Mouse (Mus musculus) limb, embryonic 15.5 days (tissue): ENCODE data around the gene Foxp1. TPM values are rescaled to one million over a fixed set of nuclear protein-coding genes. Genes with fewer than 3 reads are reported as not detected.

Experiments
- ATAC-seq: fragments of 200-750 bp; cut with Nextera tagmentation; 2 replicates; pipeline ENCODE4 v1.8.0; 2017; ENCODE audit warnings: low read depth, moderate TSS enrichment; ENCODE audit not compliant: insufficient number of reproducible peaks, low FRiP score, low TSS enrichment
- H3K27ac ChIP-seq: fragments of 300-500 bp; sonication (generic); 2 replicates; pipeline ENCODE4 v1.5.1; 2015; ENCODE audit warnings: moderate library complexity, mild to moderate bottlenecking, inconsistent platforms
- H3K27me3 ChIP-seq: fragments of 300-500 bp; sonication (generic); 2 replicates; pipeline ENCODE4 v1.6.1; 2015; ENCODE audit warnings: inconsistent platforms
- H3K36me3 ChIP-seq: fragments of 300-500 bp; sonication (generic); 2 replicates; pipeline ENCODE4 v1.6.1; 2015; ENCODE audit warnings: inconsistent platforms
- H3K4me1 ChIP-seq: fragments of 300-500 bp; sonication (generic); 2 replicates; pipeline ENCODE4 v1.6.1; 2015; ENCODE audit warnings: inconsistent platforms
- H3K4me2 ChIP-seq: fragments of 300-500 bp; sonication (generic); 2 replicates; pipeline ENCODE4 v1.6.1; 2015; ENCODE audit warnings: mild to moderate bottlenecking, inconsistent platforms
- H3K4me3 ChIP-seq: fragments of 300-500 bp; sonication (generic); 2 replicates; pipeline ENCODE4 v1.5.1; 2015; ENCODE audit warnings: mild to moderate bottlenecking, inconsistent platforms
- H3K9ac ChIP-seq: fragments of 300-500 bp; sonication (generic); 2 replicates; pipeline ENCODE4 v1.6.1; 2015; ENCODE audit warnings: inconsistent platforms
- H3K9me3 ChIP-seq: fragments of 300-500 bp; sonication (generic); 2 replicates; pipeline ENCODE4 v1.6.1; 2016; ENCODE audit warnings: inconsistent platforms
- WGBS: fragments of 180-500 bp; shearing (Covaris S2); methylation state at CpG from one replicate; pipeline ENCODE4 v1.1.7; 2015; 5-methylcytosine and 5-hydroxymethylcytosine counted together
- polyA plus RNA-seq: library from polyadenylated mRNA; unstranded; fragments of >200 nt; fragmentation: Nextera tagmentation; extraction: Ambion mirVana; gene quantifications from 2 replicates; pipeline ENCODE4 v1.2.1, GENCODE M21; 2015

Gene Foxp1
- polyA plus RNA-seq, 1 experiment from 2014 or later = 142 TPM

- 84% methylated on average over 13 of the region's 13 CpGs for WGBS
- Histone ChIP-seq H3K9me3 (no peaks in the 10 kb centered on the region), H3K4me2 (no peak overlapping the region), H3K9ac (no peak overlapping the region), H3K36me3 (no peaks in the 10 kb centered on the region), H3K4me3 (no peak overlapping the region), H3K4me1 (peaks cover 27% of the 10 kb centered on the region), H3K27me3 (no peaks in the 10 kb centered on the region), H3K27ac (no peak overlapping the region)
- no peak for ATAC-seq
Observed at GRCm38 (mm10) chr6:99478873-99479650, 43.5 kb downstream of the Foxp1 start.

DNA sequence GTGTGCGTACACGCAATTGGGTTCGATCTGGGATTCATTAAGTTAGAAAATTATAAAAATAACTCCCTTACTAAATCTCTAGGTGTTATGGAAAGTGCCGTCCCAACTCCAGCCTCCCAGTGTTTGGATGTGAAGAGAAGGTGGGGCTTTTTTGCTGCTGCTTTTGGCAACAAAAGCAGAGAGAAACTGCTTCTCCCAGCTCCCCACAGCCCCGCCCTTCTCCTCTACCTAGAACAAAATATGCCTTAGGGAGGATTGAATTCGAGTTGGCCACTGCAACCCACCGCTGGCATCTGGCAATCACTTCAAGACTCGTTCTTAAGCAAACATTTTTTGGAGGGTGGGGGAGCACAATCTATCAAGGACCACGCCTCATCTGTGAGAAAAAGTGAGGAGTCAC is 47.5 kb downstream of the Foxp1 start:
- Histone ChIP-seq H3K9me3 (no peaks in the 10 kb centered on the region), H3K4me1 (peaks cover 18% of the 10 kb centered on the region; the same call in 1 of the 2 replicates), H3K27me3 (no peaks in the 10 kb centered on the region), H3K9ac (no peak overlapping the region), H3K36me3 (no peaks in the 10 kb centered on the region), H3K4me3 (no peak overlapping the region), H3K4me2 (no peak overlapping the region), H3K27ac (peak overlapping the region; percentile 65)
- ATAC-seq = 0 out of 2 replicates have a peak, but pooled peaks have one; percentile 40
- WGBS = 39% methylated on average over 9 of the region's 9 CpGs

- WGBS = 56% methylated on average over 5 of the region's 5 CpGs
Observed at GRCm38 (mm10) chr6:99470906-99471305, 51.6 kb downstream of the Foxp1 start.

DNA sequence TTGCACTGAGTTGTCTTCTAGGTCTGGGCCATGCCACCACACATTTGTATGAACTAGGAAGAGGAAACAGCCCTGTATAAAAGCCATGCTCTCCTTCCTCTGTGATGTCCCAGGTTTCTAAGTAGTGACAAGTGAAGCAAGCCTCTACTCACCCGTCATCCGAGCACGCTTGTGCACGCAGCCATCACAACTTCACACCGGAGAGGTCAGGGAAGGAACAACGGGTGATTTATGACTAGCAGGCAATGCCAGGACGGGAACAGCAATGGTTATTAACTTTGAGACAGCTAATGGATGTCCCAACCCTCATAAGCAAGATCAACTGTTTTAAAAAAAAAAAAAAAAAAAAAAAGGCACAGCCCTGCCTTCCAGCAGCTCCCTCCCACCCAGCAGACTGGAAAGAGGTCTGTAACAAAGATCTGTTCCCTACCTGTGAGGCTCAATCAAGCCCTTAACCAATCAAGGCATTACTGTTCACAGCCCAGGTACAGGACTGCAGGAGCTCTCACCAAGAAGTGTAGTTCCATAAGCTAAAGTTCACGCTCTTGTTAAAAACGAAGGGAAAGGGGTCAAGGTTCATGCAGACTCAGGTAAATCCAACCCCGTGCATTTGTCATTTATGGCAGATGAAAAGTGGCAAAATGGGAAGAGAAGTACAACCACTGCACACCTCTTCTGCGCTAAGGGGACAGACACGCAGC is 53.2 kb downstream of the Foxp1 start:
- Histone ChIP-seq H3K27me3 (no peaks in the 10 kb centered on the region), H3K36me3 (no peaks in the 10 kb centered on the region), H3K4me3 (no peak overlapping the region), H3K9me3 (no peaks in the 10 kb centered on the region), H3K4me1 (peaks cover 14% of the 10 kb centered on the region; the same call in 1 of the 2 replicates), H3K27ac (no peak overlapping the region), H3K9ac (no peak overlapping the region), H3K4me2 (no peak overlapping the region)
- WGBS = 56% methylated on average over 12 of the region's 12 CpGs
- no peak for ATAC-seq

More at GRCm38 (mm10) chr6:99470906-99471305, 51.6 kb downstream of the Foxp1 start:
- Histone ChIP-seq H3K9ac (no peak overlapping the region), H3K27ac (no peak overlapping the region), H3K9me3 (no peaks in the 10 kb centered on the region), H3K27me3 (no peaks in the 10 kb centered on the region), H3K36me3 (no peaks in the 10 kb centered on the region), H3K4me3 (no peak overlapping the region), H3K4me1 (peaks cover 22% of the 10 kb centered on the region; the same call in 1 of the 2 replicates), H3K4me2 (no peak overlapping the region)
- ATAC-seq = no peak

- Histone ChIP-seq H3K36me3 (no peaks in the 10 kb centered on the region), H3K9ac (no peak overlapping the region), H3K27ac (no peak overlapping the region), H3K9me3 (no peaks in the 10 kb centered on the region), H3K27me3 (no peaks in the 10 kb centered on the region), H3K4me2 (no peak overlapping the region), H3K4me3 (no peak overlapping the region), H3K4me1 (peaks cover 15% of the 10 kb centered on the region; the same call in 1 of the 2 replicates)
- no peak for ATAC-seq
- WGBS = 56% methylated on average over 3 of the region's 3 CpGs
Observed at GRCm38 (mm10) chr6:99467831-99468230, 54.7 kb downstream of the Foxp1 start.

DNA sequence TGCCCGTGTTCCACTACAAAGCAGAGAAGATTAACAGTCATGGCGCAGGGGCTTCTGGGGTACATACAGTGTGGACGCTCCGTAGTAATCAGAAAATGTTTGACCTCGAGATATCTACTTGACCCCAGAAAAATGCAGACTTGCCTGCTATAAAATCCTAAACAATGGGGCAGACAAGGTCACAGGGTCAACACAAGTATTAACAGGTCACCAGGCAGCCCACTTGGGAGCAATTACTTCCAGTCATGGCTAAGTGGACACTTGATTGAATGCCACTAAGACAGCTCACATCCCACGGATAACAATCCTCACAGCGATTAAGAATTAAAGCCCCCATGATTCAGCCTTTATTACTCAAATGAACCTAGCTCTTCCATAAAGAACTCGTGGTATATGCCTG is 55.4 kb downstream of the Foxp1 start:
- ATAC-seq = no peak
- no peaks in the 10 kb centered on the region for H3K36me3 ChIP-seq
- H3K4me2 ChIP-seq = no peak overlapping the region
- H3K27ac ChIP-seq = no peak overlapping the region
- peaks cover 12% of the 10 kb centered on the region; the same call in 1 of the 2 replicates for H3K4me1 ChIP-seq
- no peaks in the 10 kb centered on the region for H3K9me3 ChIP-seq
- H3K27me3 ChIP-seq = no peaks in the 10 kb centered on the region
- no peak overlapping the region for H3K9ac ChIP-seq
- 37% methylated on average over 8 of the region's 8 CpGs for WGBS
- no peak overlapping the region for H3K4me3 ChIP-seq

GRCm38 (mm10) chr6:99466354-99466753 is 56.2 kb downstream of the Foxp1 start:
- Histone ChIP-seq H3K27ac (no peak overlapping the region), H3K9ac (no peak overlapping the region), H3K27me3 (no peaks in the 10 kb centered on the region), H3K4me2 (no peak overlapping the region), H3K4me3 (no peak overlapping the region), H3K9me3 (no peaks in the 10 kb centered on the region), H3K36me3 (no peaks in the 10 kb centered on the region), H3K4me1 (peaks cover 14% of the 10 kb centered on the region; the same call in 1 of the 2 replicates)
- no peak for ATAC-seq
- WGBS = 63% methylated on average over 8 of the region's 8 CpGs

- H3K27me3 ChIP-seq = no peaks in the 10 kb centered on the region
- H3K4me2 ChIP-seq = no peak overlapping the region
- H3K4me3 ChIP-seq = no peak overlapping the region
- 85% methylated on average over 4 of the region's 4 CpGs for WGBS
- H3K36me3 ChIP-seq = no peaks in the 10 kb centered on the region
- ATAC-seq = no peak
- peaks cover 11% of the 10 kb centered on the region; the same call in 1 of the 2 replicates for H3K4me1 ChIP-seq
- no peaks in the 10 kb centered on the region for H3K9me3 ChIP-seq
- no peak overlapping the region for H3K27ac ChIP-seq
- no peak overlapping the region for H3K9ac ChIP-seq
Observed at GRCm38 (mm10) chr6:99464449-99464848, 58.1 kb downstream of the Foxp1 start.

DNA sequence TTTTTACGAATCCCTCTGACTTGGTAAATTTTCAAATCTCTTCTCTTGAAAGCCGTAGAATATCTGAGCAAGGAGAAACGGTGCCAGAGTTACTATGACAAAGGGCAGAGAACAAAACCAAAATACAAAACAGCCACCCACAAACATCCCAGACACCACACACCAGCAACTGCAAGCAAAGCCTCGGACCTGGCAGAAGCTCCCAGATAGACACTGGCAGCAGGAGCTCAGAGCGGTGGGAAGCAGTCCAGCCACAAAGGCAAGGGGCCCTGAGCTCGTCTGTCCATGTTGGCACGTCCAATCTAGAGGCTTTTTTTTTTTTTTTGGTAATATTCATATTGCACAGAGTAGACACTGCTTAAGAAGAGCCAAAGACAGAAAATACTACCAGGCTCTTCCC is 58.6 kb downstream of the Foxp1 start:
- Histone ChIP-seq H3K9ac (no peak overlapping the region), H3K4me1 (peaks cover 6% of the 10 kb centered on the region; the same call in 1 of the 2 replicates), H3K27ac (no peak overlapping the region), H3K36me3 (no peaks in the 10 kb centered on the region), H3K4me3 (no peak overlapping the region), H3K4me2 (no peak overlapping the region), H3K9me3 (no peaks in the 10 kb centered on the region), H3K27me3 (no peaks in the 10 kb centered on the region)
- ATAC-seq = no peak
- 83% methylated on average over 7 of the region's 7 CpGs for WGBS

GRCm38 (mm10) chr6:99458775-99459174 is 63.7 kb downstream of the Foxp1 start:
- no peak overlapping the region for H3K4me3 ChIP-seq
- no peak for ATAC-seq
- 0 out of 2 replicates have a peak, but pooled peaks cover 3% of the 10 kb centered on the region for H3K4me1 ChIP-seq
- H3K36me3 ChIP-seq = no peaks in the 10 kb centered on the region
- H3K27me3 ChIP-seq = no peaks in the 10 kb centered on the region
- no peaks in the 10 kb centered on the region for H3K9me3 ChIP-seq
- no peak overlapping the region for H3K27ac ChIP-seq
- H3K4me2 ChIP-seq = no peak overlapping the region
- WGBS = 83% methylated on average over 4 of the region's 4 CpGs
- no peak overlapping the region for H3K9ac ChIP-seq

DNA sequence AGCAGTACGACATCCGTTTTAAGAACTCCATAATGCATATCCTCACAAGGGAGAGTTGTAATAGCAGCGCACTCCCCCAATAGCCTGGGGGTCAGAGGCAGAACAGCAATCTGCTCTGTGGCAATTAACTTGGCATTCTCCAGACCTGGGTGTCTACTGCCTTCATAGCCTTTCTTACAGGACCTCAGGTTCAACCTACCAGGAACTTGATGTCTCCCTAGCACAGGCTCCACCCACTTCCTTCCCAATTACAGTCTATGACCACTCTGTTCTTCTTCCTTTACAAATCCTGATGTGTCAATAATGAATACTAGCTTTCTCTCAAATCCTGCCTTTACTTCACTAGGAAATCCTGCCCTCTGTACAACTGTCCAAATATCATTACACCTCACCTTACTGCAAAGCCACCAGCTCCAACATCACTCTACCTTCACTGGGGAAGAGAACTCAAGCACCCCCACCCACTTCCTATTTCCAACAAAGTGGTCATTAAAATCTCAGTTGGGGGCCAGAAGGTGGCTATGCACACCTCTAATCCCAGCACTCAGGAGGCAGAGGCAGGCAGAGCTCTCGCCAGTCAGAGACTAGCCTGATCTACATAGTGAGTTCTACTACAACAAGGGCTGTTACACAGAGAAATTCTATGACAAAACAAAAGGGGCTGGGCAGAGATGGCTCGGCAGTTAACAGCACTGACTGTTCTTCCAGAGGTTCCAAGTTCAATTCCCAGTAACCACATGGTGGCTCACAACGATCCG is 68.6 kb downstream of the Foxp1 start:
- no peak for ATAC-seq
- H3K27ac ChIP-seq = no peak overlapping the region
- peaks cover 19% of the 10 kb centered on the region; the same call in 1 of the 2 replicates for H3K4me1 ChIP-seq
- 81% methylated on average over 7 of the region's 7 CpGs for WGBS
- no peaks in the 10 kb centered on the region for H3K9me3 ChIP-seq
- no peak overlapping the region for H3K4me2 ChIP-seq
- no peak overlapping the region for H3K9ac ChIP-seq
- H3K36me3 ChIP-seq = no peaks in the 10 kb centered on the region
- H3K4me3 ChIP-seq = no peak overlapping the region
- H3K27me3 ChIP-seq = no peaks in the 10 kb centered on the region
